Mouse (Mus musculus): ENCODE measurements around the gene Sox2. TPM values are rescaled to one million over a fixed set of nuclear protein-coding genes. Genes with fewer than 3 reads are reported as not detected.

Gene Sox2
- polyA plus RNA-seq, 1 experiment, result 0.04 TPM

GRCm38 (mm10) chr3:34679439-34679838, 29.2 kb downstream of the Sox2 start:
- WGBS, result 52% methylated on average over 2 of the region's 2 CpGs
- no peak for DNase-seq (ENCODE audit: low read depth, low spot score)

GRCm38 (mm10) chr3:34679921-34680320, 29.7 kb downstream of the Sox2 start:
- WGBS, result 42% methylated on average over 3 of the region's 3 CpGs
- no peak for DNase-seq (ENCODE audit: low read depth, low spot score)

- DNase-seq (ENCODE audit: low read depth, low spot score), result no peak
- WGBS, result 71% methylated on average over 6 of the region's 6 CpGs
Measured at GRCm38 (mm10) chr3:34688072-34688471, 37.9 kb downstream of the Sox2 start.

GRCm38 (mm10) chr3:34691703-34692393, 41.6 kb downstream of the Sox2 start:
- WGBS, result 20% methylated on average over 20 of the region's 20 CpGs

GRCm38 (mm10) chr3:34692394-34692745, 42.2 kb downstream of the Sox2 start:
- WGBS, result 29% methylated on average over 15 of the region's 15 CpGs
- no peak for DNase-seq (ENCODE audit: low read depth, low spot score)

More at GRCm38 (mm10) chr3:34691703-34692393, 41.6 kb downstream of the Sox2 start:
- no peak for DNase-seq (ENCODE audit: low read depth, low spot score)
